Mouse (Mus musculus): ENCODE results near the gene Farp1.

- no peak for TF ChIP-seq CTCF (IDR thresholded peaks at IDR 0.05; ENCODE audit: low read depth, low read length)
- TF ChIP-seq POLR2A (IDR thresholded peaks at IDR 0.05; ENCODE audit: extremely low read depth, insufficient read depth, low read length) = no peak
These were observed 156.7 kb downstream of the Farp1 start for GRCm38 (mm10) chr14:121191739-121192138.
